Mouse (Mus musculus): ENCODE data around the gene Slc39a2.
"Not testable (repeated sequence)": the region's sequence is repeated elsewhere in the genome, so short reads cannot be mapped to it uniquely, and the experiment has no call there.

Slc39a2 gene

DNA sequence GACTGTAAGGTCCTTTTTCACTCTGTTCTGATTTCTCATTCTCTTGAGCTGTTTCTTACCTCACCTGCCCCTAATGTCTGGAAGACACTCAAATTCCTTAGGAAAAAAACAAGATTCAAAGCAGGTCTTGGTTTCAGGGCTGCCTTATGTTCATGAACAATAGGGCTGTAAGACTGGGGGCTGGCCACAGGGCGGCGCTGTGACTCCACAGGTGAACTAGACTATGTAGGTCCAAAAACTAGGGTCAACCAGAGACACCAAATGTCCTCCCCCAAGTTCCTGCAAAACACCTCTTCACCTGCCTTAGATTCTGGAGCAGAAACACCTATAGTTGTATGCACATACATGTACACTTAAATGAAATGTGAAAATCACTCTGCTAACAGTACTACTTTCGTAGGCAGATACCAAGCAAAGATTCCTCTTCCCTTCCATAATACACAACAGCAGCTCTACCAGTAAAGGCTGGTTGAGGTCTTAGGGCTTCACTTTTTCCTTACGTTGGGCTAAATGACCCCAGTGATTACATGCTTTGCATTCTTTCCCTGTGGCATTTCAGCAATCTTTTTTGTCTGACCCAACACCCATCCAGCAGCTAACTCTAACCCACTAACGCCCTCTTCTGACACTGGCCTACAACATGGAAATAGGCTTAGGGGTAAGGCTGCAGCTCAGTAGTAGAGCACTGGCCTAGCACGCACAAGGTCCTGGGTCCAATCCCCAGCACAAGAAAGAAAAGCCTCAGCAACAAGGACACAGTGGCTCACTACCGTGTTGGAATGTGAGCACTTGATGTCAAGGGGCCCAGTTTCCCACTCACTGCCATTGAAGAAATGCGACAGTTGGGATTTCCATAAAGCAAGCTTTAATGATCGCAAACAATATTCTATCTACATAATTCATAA lies 10.4 kb downstream of the Slc39a2 start:
- DNase-seq, result peak; percentile 88

DNA sequence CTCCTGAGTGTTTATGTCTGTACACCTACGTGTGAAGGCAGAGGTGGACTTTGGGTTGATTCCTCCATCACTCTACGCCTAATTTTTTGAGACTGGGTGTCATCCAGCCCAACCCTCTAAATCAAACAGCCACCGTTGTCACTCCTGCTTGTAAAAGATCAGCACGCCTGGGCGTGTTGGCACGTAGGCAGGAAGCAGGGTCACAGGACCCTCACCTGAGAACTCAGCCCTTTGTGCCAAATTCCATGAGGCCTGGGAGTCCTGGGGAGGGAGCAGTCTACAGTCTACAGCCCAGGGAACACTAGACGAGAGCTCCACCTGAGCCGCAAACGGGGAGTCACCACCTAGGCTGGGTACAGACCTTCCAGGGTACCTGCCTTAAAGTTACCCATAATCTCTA lies 11.1 kb downstream of the Slc39a2 start:
- no peak for DNase-seq

- no peak for DNase-seq
These were observed 12.0 kb downstream of the Slc39a2 start for GRCm38 (mm10) chr14:51904706-51905105.

DNA sequence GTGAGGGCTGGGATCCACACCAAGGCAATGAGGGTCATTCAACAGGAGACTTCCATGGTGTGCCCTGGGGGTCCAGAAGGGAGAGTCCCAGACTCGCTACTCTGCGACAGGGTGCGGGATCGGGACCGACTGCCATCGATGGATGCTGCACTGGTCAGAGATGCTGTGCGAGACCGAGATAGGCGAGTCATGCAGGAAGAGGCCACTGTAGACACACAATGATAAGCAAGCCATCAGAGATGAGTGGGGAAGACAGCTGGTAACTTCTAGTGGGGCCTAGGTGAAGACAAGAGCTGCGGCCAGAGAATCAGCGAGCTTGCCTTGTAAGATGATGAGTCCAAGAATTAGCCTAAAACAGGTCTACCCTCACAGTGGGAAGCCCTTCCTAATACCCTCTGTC lies 13.4 kb downstream of the Slc39a2 start:
- DNase-seq, result no peak

GRCm38 (mm10) chr14:51911301-51911700 lies 18.6 kb downstream of the Slc39a2 start:
- DNase-seq, result no peak

DNA sequence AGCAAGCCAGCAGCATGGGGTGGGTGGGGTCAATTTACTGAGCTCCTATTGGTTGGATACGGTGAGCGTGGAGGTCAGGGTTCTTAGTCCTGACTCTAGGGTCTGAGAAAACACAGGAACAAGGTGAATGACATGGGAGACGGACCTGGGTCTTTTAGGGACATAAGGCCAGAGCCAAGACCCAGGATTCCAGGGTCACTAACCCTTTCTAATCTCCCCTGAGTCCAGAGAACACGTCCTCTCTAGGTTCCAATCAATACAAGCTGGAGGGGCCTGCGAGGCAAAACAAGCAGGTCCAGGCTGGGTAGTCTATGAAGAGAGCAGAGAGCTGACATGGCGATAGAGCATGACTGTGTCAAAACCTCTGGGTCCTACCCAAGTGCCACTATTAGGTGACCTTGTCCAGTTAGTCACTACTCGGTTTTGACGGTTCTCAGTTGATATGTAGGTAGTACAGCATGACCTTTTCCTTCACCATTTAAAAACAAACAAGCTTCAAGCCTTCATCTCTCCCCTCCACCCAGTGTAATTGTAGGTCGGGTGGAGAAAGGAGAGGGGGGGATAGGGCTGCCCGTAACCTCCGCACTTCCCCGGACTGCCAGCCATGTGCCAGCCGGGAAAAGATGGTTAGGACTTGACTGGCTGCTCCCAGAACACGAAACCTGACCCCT lies 19.8 kb downstream of the Slc39a2 start:
- DNase-seq, result no peak

DNA sequence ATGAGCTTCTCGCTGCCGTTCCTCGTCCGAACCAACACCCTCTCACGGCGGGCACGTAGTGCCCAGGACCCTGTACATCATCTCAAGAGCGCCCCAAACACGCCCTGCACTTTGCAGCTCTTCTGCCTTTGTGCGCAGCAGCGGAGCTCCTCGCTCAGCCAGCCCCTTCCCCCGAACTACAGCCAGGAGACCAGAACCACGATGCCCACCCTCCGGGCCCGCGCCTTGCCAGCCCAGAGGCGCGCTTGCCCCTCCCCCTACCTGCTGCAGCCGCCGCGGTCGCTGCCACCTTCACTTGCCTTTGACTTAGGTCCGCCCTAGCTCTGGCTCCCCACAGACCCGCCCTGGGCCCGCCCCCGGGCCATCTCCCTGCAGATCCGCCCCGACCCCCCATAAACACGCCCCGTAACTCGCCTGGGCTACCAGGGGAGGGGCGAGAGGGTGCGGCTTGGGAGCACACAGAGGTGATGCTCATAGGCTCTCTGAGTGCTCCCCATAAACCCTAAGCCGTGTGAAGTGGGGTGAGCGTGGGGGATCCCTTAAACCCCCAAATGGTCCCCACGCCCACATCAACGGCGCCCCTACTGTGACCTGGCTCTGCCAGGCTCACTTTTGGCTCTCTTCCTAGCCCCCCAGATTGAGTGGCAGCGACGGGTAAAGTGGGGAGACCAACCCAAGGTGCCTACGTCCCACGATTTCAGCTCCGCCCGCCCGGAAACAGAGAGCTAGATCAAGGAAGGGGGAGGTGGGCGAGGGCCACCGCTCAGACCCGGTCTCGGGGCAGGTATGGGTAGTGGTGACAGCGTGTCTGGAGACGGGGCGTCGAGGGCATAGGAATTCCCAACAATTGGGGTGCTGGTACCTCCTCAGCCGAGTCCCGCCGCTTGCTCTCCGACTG lies 20.6 kb downstream of the Slc39a2 start:
- DNase-seq, result peak; percentile 84

DNA sequence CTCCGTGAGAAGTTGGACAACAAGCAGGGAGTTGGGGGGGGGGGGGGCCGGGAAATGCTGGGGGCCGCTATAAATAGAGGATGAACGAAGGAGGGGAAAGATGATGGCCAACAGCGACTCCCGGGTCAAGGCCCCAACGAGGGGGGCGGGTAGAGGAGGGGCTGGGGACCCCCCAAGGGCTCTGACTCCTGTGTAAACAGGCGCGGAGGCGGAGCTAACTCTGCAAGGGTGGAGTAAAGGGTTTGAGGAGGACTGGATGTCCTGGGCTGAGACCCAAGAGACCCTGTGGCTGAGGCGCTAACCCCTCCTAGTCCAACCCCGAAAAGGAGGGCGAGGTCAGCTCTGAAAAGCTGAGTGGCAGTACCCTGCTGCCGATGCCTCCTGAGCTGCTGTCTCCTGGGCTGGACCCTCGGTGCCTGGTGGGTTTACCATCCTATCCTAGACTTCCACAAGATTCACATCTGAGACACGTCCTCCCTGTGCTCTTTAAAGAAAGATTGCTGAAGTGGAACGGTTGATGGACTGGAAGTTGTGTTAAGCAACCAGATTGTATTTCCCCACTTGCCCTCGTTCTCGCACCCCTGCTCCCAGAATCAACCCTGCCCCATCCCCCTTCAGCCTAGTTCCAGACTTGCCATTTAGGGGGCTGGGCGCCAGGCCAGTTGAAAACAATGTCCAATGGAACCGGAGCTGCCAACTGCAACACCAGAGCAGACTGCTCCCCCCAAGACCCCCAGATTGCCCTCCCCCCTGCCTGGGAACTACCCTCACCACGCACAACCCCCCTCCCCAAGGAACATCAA lies 21.5 kb downstream of the Slc39a2 start, which contains the start of gene Ndrg2:
Ndrg2 (minus strand) TSS at position 199 of the 803 bp plus-strand sequence.
- peak; percentile 87 for DNase-seq

GRCm38 (mm10) chr14:51915030-51915429 lies 22.3 kb downstream of the Slc39a2 start:
- DNase-seq, result no peak

GRCm38 (mm10) chr14:51916539-51916938 lies 23.9 kb downstream of the Slc39a2 start:
- DNase-seq, result no peak

- DNase-seq, result no peak
These were observed 25.4 kb downstream of the Slc39a2 start, which contains the start of gene Tppp2 for GRCm38 (mm10) chr14:51918125-51918524. TSS of gene Tppp2 (plus strand) at chr14:51918425.

GRCm38 (mm10) chr14:51918966-51919365 lies 26.3 kb downstream of the Slc39a2 start:
- DNase-seq, result no peak

DNA sequence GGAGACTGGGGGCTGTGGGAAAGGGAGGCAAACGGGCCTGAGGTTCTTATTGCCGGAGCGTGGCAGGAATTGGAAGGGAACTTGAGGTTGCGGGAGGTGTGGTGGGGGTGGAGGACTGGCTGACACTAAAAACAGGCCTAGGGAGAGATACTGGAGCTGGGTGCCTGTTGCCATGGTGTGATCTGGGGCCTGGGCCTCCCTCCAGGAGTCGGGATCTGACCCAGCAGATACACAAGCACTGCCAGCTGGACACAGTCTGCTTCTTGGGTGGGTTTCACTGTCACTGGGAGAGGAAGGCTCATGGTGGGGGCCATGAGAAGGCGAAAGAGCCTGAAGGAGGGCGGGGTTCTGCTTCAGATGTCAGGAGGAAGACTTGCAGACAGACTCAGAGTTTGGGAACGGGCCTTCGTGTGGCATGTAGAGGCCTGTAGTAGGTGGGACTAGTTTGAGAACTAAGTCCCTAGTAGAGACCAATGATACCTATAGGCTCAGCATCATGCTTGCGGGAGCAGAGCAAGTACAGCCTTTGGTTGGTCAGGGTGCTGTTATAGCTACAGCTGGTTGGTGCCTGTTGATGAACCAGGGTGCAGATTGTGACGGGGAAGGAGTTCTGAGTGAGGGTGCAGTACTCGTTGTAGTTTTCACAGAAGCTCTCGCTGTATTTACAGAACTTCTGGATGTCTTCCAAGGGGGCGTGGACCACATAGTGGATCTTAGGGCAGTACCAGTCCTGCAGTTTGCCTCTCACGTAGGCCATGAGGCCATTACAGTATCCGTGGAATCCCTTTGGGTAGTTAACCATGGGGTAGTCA lies 29.3 kb downstream of the Slc39a2 start:
- DNase-seq, result peak; percentile 62

GRCm38 (mm10) chr14:51922571-51922865 lies 29.8 kb downstream of the Slc39a2 start, which contains the start of gene Rnase13:
TSS of gene Rnase13 (minus strand) at chr14:51922773.
- no peak for DNase-seq

DNA sequence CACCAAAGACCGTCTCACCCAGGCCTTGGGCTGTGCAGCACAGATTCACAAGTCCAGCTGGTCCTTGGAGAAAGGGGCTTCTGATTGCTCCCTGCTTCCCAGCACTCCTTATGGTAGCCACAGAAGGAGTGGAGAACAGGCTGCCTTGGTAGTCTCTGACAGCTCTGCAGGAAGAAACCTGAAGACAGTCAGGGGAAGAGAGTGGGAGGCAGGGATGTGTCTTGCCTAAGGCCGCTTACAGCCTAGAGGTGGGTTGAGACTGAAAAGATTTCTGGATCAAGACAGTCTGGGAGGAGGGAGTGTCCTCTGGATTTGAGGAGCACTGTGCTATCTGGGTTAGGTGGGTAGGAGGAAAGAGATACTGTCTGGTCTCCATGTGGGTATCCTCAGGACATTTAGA lies 30.2 kb downstream of the Slc39a2 start:
- DNase-seq, result no peak

GRCm38 (mm10) chr14:51923492-51923891 lies 30.8 kb downstream of the Slc39a2 start:
- no peak for DNase-seq

- DNase-seq, result not testable (repeated sequence)
These were observed 34.2 kb downstream of the Slc39a2 start for GRCm38 (mm10) chr14:51926930-51927329.

DNA sequence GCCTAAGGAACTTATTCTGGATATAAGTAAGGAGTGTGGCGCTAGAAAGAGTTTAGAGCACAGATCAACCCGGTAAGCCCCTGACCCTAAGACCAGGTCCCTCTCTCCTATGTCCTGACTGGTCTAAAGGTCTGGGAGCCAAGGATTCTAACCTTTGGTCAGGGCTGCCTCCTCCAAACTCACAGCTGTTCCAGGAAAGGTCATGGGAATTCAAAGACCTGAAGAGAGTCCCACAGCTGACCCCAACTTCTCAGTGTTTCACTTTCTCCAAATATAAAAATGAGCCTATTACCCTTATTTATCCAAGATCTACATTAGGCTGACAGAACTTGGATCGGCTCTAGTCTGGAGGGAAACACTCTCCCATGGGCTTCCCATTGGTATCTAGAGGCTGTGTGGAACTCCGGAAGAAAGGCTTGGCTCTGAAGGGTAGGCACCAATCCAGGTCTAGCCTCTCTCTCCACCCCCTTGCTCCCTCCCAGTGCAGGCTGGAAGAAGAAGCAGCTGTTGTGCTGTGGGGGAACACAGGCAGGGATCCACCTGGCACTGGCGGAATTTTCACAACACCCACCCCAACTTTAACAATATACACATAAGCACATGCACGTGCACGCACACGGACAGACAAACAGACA lies 36.7 kb downstream of the Slc39a2 start:
- DNase-seq, result peak; percentile 71

GRCm38 (mm10) chr14:51929968-51930367 lies 37.3 kb downstream of the Slc39a2 start:
- no peak for DNase-seq

GRCm38 (mm10) chr14:51930824-51931223 lies 38.1 kb downstream of the Slc39a2 start:
- peak; percentile 74 for DNase-seq
